Mouse (Mus musculus): ENCODE data around the gene Agap2. TPM values are rescaled to one million over a fixed set of nuclear protein-coding genes. Genes with fewer than 3 reads are reported as not detected.
"Not testable (repeated sequence)": the region's sequence is repeated elsewhere in the genome, so short reads cannot be mapped to it uniquely, and the experiment has no call there.

Agap2 gene
- total RNA-seq, 2 experiments from 2014 or later = 5.7 to 6.2 TPM

GRCm38 (mm10) chr10:127059174-127059967, 15.7 kb upstream of the Agap2 start:
- no peak for DNase-seq

DNA sequence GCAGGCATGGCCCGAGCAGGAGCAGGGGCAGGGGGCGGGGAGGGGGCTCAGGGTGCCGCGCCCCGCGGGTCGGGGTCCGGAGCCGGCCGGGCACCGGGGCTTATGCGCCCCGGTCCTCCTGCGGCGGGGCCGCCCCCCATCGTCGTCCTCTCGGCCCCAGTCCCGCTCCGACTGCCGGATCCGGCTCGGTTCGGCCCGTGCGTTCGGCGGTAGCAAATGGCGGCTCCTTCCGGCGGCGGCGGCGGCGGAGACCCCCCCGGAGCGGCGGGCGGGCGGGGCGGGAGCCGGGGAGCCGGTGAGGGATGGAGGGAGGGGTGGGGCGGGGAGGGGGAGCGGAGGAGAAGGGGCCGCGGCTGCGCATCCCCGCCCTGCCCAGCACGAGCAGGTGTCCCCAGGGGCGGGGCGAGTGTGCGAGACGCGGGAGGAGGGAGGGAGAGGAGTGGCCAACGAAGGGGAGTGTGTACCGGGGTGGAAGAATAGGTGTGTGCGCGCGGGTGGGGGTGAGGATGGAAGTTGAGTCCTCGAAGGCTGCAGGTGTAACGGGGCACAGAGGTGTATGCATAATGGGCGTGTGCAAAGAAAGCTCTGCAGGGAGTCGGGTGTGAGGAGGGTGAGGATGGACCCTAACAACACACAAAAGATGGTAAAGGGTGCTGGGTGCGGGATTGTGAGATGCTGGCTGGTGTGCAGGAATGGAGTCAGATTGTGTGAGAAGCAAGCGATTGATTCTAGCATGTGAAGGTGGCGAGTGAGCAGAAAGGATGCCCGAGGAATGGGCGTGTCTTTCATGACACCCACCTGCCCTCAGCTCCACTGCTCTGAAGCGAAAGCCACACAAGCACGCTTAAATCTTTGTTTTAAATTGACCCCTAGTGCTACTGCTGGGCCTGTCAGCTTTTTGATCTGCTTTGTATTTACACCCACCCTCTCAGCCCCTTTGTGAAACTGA, 14.8 kb upstream of the Agap2 start, which contains the start of gene March9:
March9 (minus strand) TSS at position 217 of the 949 bp plus-strand sequence.
- peak; percentile 74 for DNase-seq

- no peak for DNase-seq
Measured at GRCm38 (mm10) chr10:127061085-127061484, 14.0 kb upstream of the Agap2 start.

DNA sequence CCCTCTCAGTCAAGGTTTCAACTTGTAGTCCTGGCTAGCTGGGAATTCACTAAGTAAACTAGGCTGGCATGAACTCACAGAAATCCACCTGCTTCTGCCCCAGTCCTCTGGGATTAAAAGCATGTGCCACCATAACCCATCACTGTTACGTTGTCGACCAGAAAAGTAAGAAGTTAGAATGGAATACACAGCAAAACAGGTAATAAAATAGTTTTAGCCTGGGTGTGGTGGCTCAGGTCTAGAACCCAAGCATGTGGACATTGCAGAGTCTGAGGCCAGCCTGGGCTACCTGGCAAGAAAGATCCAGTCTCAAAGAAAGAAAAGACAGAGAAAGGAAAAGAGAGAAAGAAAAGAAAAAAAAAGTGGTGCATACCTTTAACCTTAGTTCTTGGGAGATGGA, 13.6 kb upstream of the Agap2 start:
- DNase-seq = no peak

DNA sequence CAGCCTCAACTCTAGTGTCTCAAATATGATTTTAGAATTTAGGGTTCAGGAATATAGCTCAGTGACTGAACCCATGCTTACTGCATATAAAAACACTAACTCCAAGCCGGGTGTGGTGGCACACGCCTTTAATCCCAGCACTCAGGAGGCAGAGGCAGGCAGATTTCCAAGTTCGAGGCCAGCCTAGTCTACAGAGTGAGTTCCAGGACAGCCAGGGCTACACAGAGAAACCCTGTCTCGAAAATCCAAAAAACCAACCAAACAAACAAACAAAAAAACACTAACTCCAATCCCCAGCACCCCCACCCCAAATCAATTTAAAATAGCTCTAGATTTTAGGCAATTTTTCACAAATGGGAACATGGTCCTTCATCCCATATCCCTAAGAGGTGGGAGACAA, 13.0 kb upstream of the Agap2 start:
- DNase-seq = not testable (repeated sequence)

DNA sequence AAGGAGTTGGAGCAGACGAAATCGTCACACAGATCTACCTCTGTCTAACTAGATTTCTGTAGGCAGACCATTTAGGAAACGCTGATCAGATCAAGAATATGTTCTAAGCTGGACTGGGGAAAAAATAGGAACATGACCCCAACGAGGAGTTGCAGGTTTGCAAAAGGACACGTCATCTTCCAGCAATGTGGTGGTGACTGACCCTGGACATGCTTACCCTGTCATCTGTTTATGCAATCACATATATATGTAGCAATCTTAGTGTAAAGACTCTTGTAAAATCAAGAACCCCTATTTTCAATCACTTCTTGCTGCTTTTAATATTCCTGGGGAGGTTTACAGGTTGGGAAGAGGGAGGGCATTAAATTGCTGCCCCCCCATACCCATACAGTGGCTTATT, 12.6 kb upstream of the Agap2 start:
- DNase-seq = no peak

GRCm38 (mm10) chr10:127063239-127063872, 11.7 kb upstream of the Agap2 start, which contains the start of gene Cdk4:
Cdk4 (plus strand) TSS chr10:127063534.
- DNase-seq = peak; percentile 100

DNA sequence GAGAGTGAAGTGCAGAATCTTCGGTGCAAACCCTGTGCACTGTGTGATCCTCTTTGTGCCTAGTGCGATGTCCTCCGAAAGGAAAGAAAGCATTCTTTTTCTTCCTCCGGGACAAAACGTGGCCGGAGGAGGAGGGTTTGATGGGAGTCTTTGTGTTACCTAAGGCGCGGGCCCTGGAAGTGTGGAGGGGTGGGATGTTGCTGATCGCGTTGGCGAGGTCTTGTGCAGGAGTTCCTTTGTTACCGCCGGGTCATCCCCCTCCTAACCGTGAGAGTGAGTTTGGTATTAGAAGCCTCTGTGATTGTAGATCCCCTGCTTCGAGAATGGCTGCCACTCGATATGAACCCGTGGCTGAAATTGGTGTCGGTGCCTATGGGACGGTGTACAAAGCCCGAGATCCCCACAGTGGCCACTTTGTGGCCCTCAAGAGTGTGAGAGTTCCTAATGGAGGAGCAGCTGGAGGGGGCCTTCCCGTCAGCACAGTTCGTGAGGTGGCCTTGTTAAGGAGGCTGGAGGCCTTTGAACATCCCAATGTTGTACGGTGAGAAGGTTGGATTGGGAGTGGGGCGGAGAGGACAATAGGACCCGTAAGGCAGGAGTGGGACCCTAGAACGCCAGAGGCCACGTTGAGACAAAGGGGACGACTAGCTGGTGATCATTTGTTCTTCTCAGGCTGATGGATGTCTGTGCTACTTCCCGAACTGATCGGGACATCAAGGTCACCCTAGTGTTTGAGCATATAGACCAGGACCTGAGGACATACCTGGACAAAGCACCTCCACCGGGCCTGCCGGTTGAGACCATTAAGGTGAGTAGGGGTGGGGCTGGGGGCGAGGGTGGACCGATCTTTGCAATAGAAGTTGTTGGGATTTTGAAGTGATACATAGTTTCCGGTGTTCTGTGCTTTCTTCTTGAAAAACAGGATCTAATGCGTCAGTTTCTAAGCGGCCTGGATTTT, 10.9 kb upstream of the Agap2 start:
- DNase-seq = no peak

DNA sequence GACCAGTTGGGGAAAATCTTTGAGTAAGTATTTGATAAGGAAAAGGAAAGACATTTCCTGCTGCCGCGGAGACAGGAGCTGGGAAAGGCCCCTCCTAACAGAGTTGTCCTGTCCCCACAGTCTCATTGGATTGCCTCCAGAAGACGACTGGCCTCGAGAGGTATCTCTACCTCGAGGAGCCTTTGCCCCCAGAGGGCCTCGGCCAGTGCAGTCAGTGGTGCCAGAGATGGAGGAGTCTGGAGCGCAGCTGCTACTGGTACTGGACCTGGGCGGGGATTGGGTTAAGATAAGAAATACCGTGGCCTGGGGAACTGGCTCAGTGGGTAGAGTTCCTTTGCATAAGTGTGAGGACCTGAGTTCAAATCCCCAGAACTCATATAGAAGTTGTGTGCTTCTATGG, 9.1 kb upstream of the Agap2 start:
- DNase-seq = no peak

DNA sequence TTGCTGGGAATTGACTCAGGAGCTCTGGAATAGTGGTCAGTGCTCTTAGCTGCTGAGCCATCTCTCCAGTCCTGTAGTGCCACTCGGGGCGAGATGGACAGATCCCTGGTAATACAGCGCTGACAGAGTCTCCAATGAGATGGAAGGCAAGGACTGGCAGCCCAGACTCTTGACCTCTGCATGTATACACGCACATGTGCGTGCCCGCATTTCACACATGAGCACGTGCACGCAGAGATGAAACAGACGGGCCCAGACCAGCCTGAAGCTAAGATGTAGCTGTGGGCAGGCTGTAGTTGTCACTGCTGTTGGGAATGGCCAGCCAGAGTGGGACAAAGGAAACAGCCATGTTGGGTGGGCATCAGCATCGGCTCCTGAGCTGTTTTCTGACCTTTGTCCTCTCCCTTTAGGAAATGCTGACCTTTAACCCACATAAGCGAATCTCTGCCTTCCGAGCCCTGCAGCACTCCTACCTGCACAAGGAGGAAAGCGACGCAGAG, 8.5 kb upstream of the Agap2 start:
- DNase-seq = no peak

- no peak for DNase-seq
Measured at GRCm38 (mm10) chr10:127068360-127069038, 6.6 kb upstream of the Agap2 start.

GRCm38 (mm10) chr10:127069281-127070189, 5.5 kb upstream of the Agap2 start:
- no peak for DNase-seq

DNA sequence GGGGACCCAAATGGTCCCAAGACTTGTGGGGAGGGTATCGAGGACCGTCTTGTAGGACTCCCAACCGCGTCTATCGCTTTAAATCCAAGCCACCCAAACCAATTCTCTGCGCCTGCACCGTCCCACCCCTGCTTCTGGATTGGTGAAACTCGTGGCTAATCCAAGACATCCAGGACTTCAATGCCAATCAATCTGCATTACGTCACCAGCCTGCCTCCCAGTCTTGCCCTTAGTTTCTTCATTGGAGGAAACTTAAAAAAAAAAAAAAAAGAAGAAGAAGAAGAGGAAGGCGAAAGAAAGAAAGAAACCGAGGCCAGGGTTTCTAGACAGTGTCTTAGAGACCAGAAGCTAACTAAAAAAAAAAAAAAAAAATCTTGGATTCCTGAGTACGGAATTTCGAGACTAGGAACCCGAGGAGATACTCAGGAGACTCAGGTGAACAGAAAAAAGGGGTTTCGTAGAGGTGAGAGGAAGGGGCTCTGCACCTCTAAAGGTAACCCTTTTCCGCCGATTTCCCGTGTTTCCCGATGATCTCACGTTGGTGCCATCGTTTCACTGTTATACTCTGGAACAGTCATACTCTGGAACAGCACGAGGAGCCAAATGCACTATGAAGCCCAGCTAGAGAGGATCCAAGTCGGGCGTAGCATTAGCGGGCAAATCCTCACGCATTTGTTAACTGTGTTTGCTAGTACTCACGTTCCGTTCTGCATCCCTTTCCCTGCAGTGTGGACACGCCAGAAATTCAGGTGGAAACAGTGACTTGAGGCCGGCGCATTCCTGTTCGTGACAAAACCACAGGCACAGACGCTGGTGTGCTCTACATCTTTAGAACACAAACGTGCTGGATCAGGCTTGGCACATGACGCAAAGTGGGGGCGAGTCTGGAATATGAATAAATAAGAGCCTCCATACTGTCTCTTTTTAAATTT, 4.6 kb upstream of the Agap2 start, which contains the start of gene Tspan31:
Tspan31 (minus strand) TSS at position 75 of the 932 bp plus-strand sequence.
- DNase-seq = peak; percentile 92

- no peak for DNase-seq
Measured at GRCm38 (mm10) chr10:127071203-127071602, 3.9 kb upstream of the Agap2 start.

GRCm38 (mm10) chr10:127072270-127072669, 2.8 kb upstream of the Agap2 start:
- DNase-seq = not testable (repeated sequence)

DNA sequence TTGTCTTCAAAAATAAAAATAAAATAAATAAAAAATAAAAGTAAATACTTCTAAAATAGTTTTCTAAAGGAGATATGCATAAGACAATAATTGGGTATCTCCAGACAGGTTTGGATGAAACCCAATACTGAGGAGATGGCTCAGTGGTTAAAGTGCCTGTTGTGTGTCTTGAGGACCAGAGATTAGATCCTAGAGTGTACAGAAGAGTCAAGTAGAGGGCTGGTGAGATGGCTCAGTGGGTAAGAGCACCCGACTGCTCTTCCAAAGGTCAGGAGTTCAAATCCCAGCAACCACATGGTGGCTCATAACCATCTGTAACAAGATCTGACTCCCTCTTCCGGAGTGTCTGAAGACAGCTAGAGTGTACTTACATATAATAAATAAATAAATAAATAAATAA, 2.1 kb upstream of the Agap2 start:
- not testable (repeated sequence) for DNase-seq

DNA sequence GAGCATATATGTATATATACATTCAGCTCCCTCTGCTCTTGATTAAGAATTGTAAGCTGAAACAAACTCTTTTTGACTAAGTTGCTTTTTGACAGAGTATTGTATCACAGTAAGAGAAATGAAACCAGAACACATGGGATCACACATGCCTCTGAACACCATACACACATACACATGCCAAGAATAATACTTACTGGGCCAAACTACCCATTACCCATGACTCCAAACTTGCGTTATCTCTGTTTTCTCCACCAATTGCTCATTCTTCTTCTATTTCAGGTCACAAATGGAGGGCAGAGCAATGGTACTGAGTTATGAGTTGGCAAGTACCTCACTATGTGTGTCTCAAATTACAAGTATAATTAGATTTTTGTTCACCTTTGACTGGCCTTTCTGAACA, 1.1 kb upstream of the Agap2 start:
- no peak for DNase-seq

GRCm38 (mm10) chr10:127075651-127076050, 567 bp downstream of the Agap2 start:
- no peak for DNase-seq

Measured in adrenal gland, postnatal 10 days (tissue).